Mouse (Mus musculus): ENCODE measurements around the gene Atcay.
"Not testable (repeated sequence)": the region's sequence is repeated elsewhere in the genome, so short reads cannot be mapped to it uniquely, and the experiment has no call there.

Gene Atcay

DNA sequence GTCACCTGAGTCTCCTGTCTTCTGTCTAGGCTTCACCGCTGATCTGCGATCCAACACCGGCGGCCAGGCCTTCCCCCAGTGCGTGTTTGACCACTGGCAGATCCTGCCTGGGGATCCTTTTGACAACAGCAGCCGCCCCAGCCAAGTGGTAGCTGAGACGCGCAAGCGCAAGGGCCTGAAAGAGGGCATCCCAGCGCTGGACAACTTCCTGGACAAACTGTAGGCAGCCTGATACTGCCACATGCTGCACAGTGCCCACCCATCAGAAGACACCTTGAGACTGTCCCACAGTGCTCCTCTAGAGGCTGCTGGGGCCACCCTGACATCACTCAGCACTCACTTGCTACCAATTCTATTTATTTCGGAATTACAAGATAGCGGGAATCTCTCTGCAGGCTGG lies 48.8 kb downstream of the Atcay start:
- in situ Hi-C loops (cut with MboI; ENCODE audit: low sequenced_read_pairs): not testable (repeated sequence)

GRCm38 (mm10) chr10:81180946-81181345 lies 49.7 kb downstream of the Atcay start:
- in situ Hi-C loops (cut with MboI; ENCODE audit: low sequenced_read_pairs): no loop called here

GRCm38 (mm10) chr10:81179451-81180342 lies 50.9 kb downstream of the Atcay start:
- in situ Hi-C loops (cut with MboI; ENCODE audit: low sequenced_read_pairs): no loop called here

GRCm38 (mm10) chr10:81178927-81179326 lies 51.7 kb downstream of the Atcay start:
- in situ Hi-C loops (cut with MboI; ENCODE audit: low sequenced_read_pairs): no loop called here

DNA sequence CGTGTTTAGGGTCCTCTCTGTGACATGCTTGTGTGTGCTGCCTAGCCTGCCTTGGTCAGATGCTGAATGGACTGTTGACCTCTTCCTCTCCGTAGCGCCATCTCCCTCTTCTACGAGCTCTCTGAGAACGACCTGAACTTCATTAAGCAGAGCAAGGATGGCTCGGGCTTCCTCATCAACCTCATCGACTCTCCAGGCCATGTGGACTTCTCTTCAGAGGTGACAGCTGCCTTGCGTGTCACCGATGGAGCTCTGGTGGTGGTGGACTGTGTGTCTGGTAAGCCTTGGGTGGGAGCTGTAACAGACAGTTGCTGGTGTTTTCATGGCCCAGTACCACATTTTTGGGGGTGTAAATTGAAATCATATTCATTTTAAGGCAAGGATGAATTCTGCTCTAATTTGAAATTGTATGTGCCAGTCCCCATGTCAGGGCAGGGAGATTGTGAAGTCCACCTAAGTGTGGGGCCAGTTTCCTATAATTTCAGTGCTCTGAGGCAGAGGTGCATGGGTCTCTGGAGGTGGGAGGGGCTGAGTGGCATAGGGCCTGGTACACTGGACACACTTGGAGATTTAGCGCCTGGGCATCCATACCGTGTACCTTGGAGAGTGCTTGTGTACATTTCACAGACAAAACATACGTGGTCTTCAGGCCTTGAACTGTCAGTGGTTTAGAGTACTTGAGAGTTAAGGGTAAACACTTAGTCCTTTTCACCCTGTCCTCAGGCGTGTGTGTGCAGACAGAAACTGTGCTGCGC lies 52.5 kb downstream of the Atcay start:
- in situ Hi-C loops (cut with MboI; ENCODE audit: low sequenced_read_pairs): no loop called here

GRCm38 (mm10) chr10:81177491-81177925 lies 53.1 kb downstream of the Atcay start:
- in situ Hi-C loops (cut with MboI; ENCODE audit: low sequenced_read_pairs): no loop called here

DNA sequence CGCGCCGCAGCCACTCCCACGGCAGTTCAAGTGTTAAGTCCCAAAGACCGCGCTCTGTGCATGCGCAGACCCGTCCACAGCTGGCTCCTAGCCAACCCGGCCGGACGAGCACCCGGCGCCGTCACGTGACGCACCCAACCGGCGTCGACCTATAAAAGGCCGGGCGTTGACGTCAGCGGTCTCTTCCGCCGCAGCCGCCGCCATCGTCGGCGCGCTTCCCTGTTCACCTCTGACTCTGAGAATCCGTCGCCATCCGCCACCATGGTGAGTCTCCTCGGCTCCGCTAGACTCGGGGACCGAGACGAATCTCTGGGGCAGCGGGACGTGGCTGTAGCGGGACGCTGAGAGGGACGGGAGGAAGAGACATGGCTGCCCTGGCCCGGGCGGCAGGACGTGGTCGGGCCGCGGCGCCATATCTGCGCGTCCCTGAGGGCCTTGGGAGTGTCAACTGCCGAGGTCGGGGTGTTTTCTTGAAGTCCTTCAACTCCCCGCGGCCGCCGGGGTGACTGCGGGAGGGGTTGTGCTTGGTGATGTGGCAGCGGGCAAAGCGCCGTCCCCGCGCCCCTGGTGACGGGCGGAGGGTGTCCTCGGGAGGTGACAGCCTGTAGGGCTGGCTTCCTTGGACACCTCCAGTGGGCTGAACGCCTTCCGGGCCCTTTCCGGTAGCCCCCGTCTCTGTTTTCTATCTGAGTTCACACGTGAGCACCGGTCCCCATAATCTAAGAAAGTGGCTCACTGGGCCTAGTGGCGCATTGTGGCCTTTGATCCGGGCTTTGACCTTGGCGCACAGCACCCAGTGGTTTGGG lies 54.0 kb downstream of the Atcay start, which contains the start of gene Eef2:
Gene Eef2 (plus strand): TSS at position 166 of the 806 bp plus-strand sequence.
- in situ Hi-C loops (cut with MboI; ENCODE audit: low sequenced_read_pairs): no loop called here

- in situ Hi-C loops (cut with MboI; ENCODE audit: low sequenced_read_pairs): no loop called here
These were observed 54.6 kb downstream of the Atcay start for GRCm38 (mm10) chr10:81175936-81176465.

GRCm38 (mm10) chr10:81175345-81175701 lies 55.3 kb downstream of the Atcay start:
- in situ Hi-C loops (cut with MboI; ENCODE audit: low sequenced_read_pairs): not testable (repeated sequence)

DNA sequence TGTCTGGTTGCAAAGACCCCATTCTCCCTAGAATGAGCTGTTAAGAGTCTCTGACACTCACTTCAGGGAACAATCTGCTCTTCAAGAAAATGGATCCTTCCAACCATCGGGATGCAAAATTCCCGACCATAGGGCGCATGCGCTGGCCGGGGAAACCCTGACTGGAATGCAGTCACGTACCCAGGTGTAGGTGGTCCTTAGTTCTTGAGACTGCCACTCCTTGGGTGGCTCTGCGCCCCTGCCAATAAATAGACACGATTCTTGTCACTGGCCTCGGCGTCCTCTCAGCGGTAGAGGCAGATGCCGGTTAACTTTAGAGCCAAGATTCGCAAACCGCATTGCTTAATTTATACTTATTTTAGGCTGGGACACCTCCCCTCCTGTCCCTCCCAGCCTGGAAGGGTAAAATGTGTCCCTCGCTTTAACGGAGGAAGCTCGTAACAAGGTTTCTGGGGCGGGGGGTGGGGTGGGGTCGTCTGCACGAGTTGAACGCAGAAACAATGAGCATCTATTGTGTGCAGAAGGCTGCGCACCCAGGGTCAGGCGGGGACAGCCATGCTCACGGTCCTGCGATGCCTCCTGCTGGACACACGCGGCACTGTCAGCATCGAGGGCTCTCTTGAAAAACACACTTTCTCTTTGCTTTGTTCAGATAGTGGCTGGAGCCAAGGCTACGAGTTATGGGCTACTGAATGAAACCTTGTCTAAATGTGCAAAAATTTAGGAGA lies 55.9 kb downstream of the Atcay start:
- in situ Hi-C loops (cut with MboI; ENCODE audit: low sequenced_read_pairs): no loop called here

GRCm38 (mm10) chr10:81173132-81173531 lies 57.5 kb downstream of the Atcay start:
- in situ Hi-C loops (cut with MboI; ENCODE audit: low sequenced_read_pairs): no loop called here

GRCm38 (mm10) chr10:81169411-81169900 lies 61.2 kb downstream of the Atcay start:
- in situ Hi-C loops (cut with MboI; ENCODE audit: low sequenced_read_pairs): not testable (repeated sequence)

DNA sequence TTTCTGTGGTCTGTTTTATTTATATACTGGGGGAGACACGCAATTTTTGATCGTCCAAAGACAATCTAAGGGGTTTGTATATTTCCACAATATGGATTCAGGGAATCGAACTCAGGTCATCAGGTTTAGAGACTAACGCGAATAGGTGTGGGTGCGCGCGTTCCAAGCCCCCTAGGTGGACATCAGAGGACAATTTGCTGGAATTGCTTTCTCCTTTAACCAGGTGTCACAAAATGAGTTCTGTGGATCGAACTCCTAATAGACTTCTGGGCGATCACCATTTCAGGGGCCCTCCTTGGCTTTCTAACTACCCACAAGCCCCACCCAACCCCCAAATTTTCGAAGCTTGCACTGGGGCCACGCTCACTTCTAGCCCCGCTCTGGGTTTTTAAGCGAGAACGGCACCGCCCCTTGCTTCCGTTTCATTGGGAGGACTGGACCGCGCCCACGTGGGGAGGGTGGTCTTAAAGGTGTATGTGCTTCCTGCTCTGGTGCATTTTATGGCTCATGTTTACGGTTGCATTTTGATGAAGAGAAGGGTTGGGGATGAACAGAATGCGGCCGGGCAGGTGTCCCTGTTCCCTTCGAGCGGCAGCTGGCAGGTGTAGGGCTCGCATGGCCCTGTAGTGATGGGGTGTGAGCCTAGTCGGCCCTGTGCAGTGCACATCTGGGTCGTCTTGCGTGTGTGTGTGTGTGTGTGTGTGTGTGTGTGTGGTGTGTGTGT lies 62.0 kb downstream of the Atcay start:
- in situ Hi-C loops (cut with MboI; ENCODE audit: low sequenced_read_pairs): no loop called here

DNA sequence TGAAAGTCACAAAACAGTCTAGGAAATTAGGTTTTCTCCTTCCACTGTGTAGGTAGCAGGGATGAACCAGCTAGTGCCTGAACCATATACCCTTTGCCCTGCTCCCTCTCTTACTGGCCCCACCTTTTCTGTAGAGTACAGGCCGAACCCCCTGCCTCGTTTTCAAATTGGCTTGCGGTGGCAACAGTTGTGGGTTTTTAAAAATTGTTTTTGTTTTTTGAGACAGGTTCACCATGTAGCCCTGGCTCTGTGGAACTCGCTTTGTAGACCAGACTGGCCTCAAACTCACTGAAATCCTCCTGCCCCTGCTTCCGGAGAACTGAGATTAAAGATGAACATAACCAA lies 62.6 kb downstream of the Atcay start:
- in situ Hi-C loops (cut with MboI; ENCODE audit: low sequenced_read_pairs): no loop called here

GRCm38 (mm10) chr10:81167200-81168086 lies 63.2 kb downstream of the Atcay start, which contains the start of gene Pias4:
Gene Pias4, minus strand, starts transcription at chr10:81167923.
- in situ Hi-C loops (cut with MboI; ENCODE audit: low sequenced_read_pairs): no loop called here

DNA sequence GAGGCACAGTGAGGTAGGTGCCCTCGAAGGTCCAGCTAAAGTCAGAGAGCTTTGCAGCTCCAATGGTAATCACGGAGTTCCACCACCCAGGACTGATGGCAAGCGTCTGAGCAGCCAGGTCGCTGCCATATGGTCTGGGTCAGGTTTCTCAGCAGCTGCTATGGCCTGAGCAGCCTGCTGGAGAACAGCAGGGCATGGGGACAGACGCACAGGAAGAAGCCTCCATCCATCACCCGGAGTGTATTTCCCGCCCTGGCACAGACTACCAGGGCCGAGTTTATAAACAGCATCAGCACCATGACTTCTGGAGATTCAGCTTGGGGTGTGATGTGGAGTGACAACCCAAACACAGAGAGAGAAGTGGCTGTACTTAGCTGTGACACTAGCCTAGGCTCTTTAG lies 65.5 kb downstream of the Atcay start:
- in situ Hi-C loops (cut with MboI; ENCODE audit: low sequenced_read_pairs): no loop called here

- in situ Hi-C loops (cut with MboI; ENCODE audit: low sequenced_read_pairs): no loop called here
These were observed 68.3 kb downstream of the Atcay start for GRCm38 (mm10) chr10:81162318-81162652.

- in situ Hi-C loops (cut with MboI; ENCODE audit: low sequenced_read_pairs): no loop called here
These were observed 68.9 kb downstream of the Atcay start for GRCm38 (mm10) chr10:81161602-81162317.

Data from CH12F3 (cell line).